Mouse (Mus musculus) 3T3-L1 (cell line): ENCODE results near the gene Eps15.

Source experiments
- DNase-seq: peaks from one replicate; pipeline ENCODE4 v3.0.0-alpha.2; 2015; ENCODE audit warnings: low read depth, low spot score

The Eps15 gene

DNA sequence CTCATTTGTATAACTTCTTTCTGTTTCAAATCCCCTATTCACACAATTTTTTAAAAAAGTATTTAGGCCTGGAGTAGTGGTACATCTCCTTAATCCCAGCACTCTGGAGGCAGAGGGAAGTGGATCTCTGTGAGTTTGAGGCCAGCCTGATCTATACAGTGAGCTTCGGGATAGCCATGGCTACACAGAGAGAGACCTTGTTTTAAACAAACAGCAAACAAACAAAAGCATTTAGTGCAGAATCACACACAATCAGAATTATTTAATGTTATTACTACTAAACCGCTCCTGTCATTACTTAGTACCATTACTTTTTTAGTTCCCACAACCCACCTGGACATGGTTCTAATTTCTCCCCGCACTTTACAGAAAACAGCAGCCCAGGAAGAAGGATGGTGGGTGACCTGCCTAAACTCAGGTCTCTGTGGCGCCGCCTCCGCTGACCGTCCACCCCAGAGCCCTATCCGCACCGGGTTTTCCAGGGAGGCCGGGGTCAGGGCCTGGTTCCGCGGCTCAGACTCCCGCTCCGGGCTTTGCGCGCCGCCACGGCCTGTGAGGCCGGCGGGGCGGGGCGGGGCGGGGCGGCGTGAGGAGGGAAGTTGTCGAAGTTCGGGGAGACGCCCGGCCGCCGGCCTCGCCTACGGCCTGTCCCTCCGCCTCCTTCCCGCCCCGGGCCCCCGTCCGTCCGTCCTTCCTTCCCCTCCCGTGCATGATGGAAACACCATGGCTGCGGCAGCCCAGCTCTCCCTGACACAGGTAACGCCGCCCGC is at the start of gene Eps15:
Eps15 (plus strand) TSS at position 580 of the 770 bp plus-strand sequence.
- DNase-seq = peak; percentile 88

- DNase-seq = no peak
These were observed 45.9 kb upstream of the Eps15 start, which contains the start of gene Calr4 for GRCm38 (mm10) chr4:109234185-109234584. Gene Calr4 (plus strand): TSS chr4:109234485.

- no peak for DNase-seq
These were observed 45.2 kb upstream of the Eps15 start for GRCm38 (mm10) chr4:109234806-109235350.

DNA sequence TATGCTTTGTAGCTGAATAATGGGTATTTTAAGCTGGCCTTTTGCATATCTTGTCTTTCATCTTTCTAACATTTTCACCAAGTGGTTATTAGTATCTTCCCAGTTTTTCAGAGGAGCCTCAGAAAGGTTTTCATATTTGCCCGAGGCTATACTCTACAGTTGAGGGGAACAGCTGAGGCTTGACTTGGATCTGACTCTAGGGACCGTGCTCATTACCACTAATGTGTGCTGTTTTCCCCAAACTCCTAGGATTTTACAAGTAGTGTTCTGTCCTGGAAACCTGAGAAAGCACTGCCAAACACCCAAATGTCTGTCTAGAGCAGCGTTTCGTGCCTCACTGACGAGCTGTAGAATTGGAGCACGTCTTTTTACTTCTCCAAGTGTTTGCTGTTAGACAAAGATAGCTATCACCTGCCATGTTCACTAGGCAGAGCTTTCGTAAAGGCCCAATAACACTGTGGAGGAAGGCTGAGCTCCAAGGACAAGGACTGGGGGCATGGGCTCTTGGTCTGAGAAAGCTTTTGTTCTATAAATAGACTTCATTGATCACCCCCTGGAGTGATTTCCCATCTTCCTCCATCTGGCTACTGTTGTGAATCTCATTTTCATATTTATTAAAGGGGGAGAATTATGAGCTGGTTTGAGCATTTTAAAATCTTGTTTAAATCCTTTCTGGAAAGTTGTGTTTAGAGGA is 43.7 kb upstream of the Eps15 start:
- no peak for DNase-seq

DNA sequence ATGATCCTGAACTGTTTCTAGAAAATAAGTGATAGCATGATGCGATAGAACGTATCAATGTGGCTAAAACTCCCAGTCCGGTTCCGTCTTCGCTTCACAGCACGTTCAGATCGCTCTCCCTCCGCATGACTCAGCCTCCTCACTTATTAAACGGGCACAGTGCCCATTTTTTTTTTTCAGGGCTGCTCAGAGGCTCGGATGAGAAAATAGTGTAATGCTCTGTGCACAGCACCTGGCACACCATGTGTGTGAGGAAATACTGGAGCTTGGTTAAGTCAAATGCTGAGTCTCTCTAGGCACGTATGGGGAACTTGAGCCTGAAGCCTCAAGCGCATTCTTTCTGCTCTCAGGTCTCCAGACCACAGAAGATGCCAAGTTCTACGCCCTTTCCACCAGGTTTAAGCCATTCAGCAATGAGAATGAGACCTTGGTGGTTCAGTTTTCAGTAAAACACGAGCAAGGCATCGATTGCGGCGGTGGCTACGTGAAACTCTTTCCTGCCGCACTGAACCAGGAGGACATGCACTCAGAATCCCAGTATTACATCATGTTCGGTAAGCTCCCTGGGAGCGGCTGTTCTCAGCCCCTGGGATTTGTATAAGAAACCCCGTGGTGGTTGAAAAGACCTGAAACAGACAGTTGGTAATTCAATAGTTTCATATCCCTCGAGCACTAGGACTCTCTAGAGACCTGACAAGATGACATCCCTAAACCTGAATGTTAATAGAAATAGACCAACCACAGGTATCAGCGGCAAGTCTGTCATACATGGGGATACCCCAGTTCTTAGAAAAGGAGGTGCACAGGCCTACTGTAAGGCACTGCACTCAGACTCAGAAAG is 41.4 kb upstream of the Eps15 start:
- DNase-seq = peak; percentile 63

GRCm38 (mm10) chr4:109241221-109241620 is 38.8 kb upstream of the Eps15 start:
- no peak for DNase-seq

DNA sequence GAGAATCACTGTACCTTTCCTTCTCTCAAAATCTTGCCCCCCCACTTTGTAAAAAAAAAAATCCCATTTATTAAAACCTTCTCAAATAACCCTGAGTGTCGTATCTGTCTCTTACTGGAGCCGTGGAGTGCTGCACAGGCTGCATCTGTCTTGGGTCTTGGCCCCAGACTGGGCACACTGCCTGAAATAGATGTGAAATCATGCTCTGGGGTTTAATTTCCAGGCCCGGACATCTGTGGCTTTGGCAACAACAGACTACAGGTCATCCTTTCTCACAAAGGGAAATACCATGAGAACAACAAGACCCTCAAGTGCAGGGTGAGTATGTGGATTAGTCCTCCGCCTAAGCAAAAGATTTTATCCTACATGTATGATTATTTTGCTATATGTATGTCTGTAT is 38.1 kb upstream of the Eps15 start:
- peak; percentile 88 for DNase-seq

- no peak for DNase-seq
These were observed 35.6 kb upstream of the Eps15 start for GRCm38 (mm10) chr4:109244506-109244905.

DNA sequence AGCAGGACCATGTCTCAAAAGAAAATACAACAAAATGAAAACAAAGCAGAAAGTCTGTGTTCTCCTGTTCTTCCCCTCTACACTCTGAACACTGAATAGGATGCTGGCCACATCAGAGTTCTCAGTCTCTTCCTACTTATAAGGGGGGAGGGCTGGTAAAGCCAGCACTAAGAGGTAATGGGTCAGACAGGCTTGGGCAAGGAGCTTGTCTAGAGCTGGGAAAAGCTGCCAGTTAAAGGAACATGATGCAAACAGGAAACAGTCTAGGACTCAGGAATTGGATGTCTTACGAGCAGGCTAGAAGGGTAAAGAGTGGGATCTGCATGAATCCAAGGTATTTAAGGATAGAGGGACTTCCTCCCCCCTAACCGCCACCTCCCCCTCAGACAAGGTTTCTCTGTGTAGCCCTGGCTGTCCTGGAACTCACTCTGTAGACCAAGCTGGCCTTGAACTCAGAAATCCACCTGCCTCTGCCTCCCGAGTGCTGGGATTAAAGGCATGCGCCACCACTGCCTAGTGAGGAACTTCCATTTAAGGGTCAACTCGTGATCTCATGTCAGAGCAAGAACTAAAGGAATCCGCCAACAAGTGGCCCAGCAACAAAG is 35.0 kb upstream of the Eps15 start:
- no peak for DNase-seq

- DNase-seq = peak; percentile 44
These were observed 28.5 kb upstream of the Eps15 start for GRCm38 (mm10) chr4:109251605-109252004.

DNA sequence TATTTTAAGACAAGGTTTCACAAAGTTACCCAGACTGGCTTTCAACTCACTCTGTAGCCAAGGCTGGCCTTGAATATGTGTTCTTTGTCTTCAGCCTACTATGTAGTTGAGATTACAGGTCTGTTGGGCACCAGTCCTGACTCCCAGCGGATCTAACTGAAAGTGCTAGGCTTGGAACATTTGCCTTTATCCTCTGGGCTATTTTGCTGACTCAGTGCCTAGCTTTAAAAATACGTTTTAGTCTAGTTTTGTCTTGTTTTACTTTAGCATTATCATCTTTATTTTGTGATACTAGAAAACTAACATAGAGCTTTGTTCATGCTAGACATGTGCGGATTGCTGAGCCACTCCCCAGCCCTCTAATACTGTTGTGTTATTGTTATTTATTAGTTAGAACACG is 27.9 kb upstream of the Eps15 start:
- DNase-seq = no peak

GRCm38 (mm10) chr4:109253664-109254151 is 26.4 kb upstream of the Eps15 start:
- no peak for DNase-seq

DNA sequence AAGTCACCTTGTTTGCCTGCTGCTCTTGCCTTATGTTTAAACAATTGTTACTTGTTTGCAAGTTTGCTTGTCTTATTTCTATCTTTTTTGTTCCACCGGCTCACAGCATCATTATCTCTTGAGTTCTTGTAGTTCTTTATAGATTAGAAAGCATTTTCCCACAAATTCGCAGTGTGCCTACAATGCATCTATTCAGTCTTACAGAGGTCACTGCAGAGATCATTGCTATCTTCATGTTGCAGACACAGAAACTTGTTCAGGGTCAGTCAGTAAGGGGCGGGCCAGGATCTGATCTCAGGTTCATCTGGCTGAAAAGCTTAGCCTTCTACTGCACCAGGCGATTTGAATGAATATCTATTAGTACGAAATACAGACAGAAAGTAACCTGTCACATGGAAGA is 25.6 kb upstream of the Eps15 start:
- no peak for DNase-seq

DNA sequence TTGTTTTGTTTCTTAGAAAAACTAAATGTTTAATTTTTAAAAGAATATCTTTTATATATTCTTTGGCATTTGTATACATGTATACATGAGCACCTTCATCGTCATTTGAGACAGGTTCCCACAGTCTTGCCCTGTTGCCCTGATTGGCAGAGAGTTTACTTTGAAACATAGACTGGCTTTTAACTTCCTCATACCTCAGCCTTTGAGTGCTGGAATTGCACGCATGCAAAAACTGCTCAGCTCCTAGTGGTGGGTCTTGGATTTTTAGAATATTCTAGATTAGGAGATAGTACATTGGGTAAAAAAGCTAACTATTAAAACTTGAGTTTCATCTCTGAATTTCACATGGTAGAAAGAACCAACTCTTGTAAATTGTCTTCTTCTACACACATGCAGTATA is 24.7 kb upstream of the Eps15 start:
- no peak for DNase-seq

- DNase-seq = no peak
These were observed 24.2 kb upstream of the Eps15 start for GRCm38 (mm10) chr4:109255727-109256417.

DNA sequence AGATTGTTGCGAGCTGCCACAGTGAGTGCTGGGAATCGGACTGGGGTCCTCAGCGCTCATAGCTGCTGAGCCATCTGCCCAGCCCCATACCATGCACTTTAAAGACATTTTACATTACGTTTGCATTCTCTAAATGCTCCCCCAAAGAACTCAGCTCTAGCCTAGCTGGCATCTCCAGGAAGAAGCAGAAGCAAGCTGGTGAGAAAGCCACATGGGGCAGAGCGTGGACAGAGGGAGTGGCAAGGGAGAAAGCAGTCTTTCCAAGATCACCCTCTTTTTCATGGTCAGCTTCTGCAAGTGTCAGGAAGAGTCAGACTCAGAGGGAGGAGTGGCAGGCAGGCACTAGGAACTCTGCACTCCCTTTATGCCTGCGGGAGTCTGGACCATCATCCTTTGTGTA is 23.3 kb upstream of the Eps15 start:
- no peak for DNase-seq

GRCm38 (mm10) chr4:109257639-109258038 is 22.4 kb upstream of the Eps15 start:
- no peak for DNase-seq

DNA sequence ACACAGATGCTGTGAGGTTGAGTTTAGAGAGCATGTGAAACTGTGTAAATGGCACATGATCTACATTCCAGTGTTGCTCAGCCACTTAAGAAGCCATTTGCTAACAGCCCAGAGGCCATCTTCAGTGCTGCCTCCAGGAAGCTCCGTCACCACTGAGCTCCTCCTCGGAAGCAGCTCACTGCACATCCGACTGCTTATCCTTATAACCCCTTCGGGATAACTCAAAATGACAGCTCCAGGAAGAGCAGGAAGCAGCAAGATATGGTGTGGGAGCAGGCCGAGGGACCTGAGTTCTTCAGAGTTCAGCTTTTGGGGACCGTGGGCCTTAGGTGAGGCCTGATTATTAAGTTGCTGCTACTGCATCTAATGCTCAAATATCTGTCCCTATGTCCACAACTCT is 18.0 kb upstream of the Eps15 start:
- no peak for DNase-seq

- DNase-seq = no peak
These were observed 14.0 kb upstream of the Eps15 start for GRCm38 (mm10) chr4:109266056-109266455.

- DNase-seq = no peak
These were observed 13.3 kb upstream of the Eps15 start for GRCm38 (mm10) chr4:109266744-109267143.

DNA sequence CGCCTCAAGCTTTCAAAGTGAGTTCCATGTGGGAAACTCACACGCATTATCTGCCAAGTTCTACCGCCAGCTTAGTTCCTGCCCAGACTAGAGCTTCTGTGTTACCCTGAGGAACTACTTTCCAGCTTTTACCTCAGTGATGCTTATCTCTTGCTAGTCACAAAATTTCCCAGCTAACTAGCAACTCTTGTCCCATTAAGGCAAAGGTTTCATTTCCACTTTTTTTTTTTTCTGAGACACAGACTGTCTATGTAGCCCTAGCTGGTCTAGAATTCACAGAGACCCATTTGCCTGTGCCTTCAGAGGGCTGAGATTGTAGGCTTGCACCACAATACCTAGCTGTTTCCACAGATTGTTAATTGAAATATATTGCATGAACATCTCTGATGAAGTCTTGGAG is 12.6 kb upstream of the Eps15 start:
- no peak for DNase-seq
